Mouse (Mus musculus): Measurements from ENCODE around the gene Spata7. TPM values are rescaled to one million over a fixed set of nuclear protein-coding genes. Genes with fewer than 3 reads are reported as not detected.
"Not testable (repeated sequence)": the region's sequence is repeated elsewhere in the genome, so short reads cannot be mapped to it uniquely, and the experiment has no call there.

The Spata7 gene
- polyA plus RNA-seq, 1 experiment from 2014 or later: 34.4 TPM

DNA sequence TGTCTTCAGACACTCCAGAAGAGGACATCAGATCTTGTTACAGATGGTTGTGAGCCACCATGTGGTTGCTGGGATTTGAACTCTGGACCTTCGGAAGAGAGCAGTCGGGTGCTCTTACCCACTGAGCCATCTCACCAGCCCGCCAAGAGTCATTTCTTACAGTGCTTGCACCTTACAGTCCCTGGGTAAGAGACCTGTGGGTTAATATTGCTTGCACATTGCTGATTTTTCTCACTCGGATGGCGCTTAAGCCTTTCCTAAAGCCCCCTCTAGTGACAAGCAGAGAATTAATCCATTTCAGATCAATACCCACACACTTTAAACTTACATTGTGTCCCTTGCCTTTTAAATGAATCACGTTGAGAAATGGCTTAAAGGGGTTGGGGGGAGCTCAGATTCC, 7.0 kb upstream of the Spata7 start:
- H3K9ac ChIP-seq; H3K4me1 ChIP-seq; H3K36me3 ChIP-seq (replicated peaks); H3K4me3 ChIP-seq; H3K27ac ChIP-seq; H3K9me3 ChIP-seq; H3K27me3 ChIP-seq (replicated peaks); H3K4me2 ChIP-seq: not testable (repeated sequence)
- 31% methylated on average over 6 of the region's 6 CpGs for WGBS
- ATAC-seq (replicated peaks): peak; percentile 83

DNA sequence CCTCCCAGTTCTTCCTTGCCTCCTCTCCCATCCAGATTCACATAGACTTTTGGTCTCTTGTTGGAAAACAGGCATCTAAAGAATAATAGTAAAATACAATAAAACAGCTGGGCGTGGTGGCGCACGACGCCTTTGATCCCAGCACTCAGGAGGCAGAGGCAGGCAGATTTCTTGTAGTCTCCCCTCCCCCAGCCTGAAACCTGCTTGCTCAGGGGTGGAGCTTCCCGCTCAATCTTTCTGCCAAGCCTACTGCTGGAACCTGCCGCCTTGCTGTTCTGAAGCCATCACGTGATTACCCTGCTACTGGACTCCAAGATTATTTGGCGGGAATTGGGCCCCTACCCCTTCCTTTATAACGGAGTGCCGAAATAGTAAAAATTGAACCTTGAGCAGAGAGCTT, 4.7 kb upstream of the Spata7 start:
- not testable (repeated sequence) for H3K9ac ChIP-seq; H3K4me2 ChIP-seq; ATAC-seq (replicated peaks); H3K4me3 ChIP-seq; H3K9me3 ChIP-seq; H3K36me3 ChIP-seq (replicated peaks); H3K4me1 ChIP-seq; H3K27ac ChIP-seq; H3K27me3 ChIP-seq (replicated peaks)
- WGBS: 89% methylated on average over 10 of the region's 10 CpGs

DNA sequence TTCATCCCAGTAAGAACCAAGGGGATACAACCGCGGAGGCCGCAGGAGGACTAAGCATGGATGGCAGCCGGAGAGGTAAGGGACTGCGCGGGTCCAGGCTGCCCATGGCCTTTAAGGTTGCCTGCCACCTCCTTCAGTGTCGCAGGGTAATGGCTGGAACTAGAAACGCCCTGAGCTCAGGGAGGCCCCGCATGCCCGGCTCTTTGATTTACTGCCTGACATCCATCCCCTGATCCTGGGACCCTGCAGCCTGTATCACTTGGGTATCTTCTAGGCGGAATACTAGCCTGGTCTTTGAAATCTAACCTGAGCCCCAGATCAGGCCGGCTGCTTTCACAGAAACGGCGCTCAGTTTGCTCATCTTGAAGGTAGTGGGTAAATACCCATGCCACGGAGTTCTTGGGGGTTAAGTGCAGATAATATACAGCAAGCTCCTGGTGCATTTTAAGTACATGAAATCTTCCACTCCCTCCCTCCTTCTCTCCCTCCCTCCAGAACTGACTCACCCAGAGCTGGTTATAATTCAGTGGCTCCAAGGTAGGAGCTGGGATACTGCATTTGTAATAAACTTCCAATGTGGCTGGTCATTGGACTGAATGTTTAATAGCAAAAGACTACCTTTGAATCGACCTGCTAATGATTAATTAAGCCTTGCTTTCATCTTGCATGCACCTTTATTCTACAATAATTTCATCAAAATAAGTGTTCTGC, 458 bp downstream of the Spata7 start:
- Histone ChIP-seq H3K4me2 (peak overlapping the region; percentile 61), H3K4me3 (peak overlapping the region; percentile 86), H3K36me3 (replicated peaks) (0 out of 2 replicates have a peak, but pooled peaks cover 3% of the 10 kb centered on the region), H3K27ac (peak overlapping the region; percentile 77), H3K27me3 (replicated peaks) (no peaks in the 10 kb centered on the region), H3K9ac (peak overlapping the region; percentile 74), H3K4me1 (peaks cover 8% of the 10 kb centered on the region), H3K9me3 (no peaks in the 10 kb centered on the region)
- peak; percentile 94 for ATAC-seq (replicated peaks)
- WGBS: 1% methylated on average over 16 of the region's 16 CpGs

DNA sequence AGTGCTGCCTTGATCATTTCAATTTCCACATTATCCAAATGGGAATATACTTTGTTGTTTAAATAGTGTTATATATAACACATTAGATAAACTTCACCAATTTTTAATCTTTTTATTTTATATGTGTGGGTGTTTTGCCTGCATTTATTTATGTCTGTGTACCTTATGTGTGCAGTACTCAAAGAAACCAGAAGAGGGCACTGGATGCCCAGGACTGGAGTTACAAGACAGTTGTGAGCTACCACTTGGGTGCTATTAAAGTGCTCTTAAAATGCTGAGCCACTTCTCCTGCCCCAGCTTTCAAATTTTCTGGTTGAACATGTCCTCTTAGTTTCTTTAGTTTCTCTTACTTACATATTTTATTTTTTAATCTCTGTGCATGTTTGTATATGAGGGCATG, 16.9 kb downstream of the Spata7 start:
- Histone ChIP-seq H3K4me2 (no peak overlapping the region), H3K27me3 (replicated peaks) (no peaks in the 10 kb centered on the region), H3K36me3 (replicated peaks) (peaks cover 4% of the 10 kb centered on the region; the same call in 1 of the 2 replicates), H3K4me3 (no peak overlapping the region), H3K9me3 (no peaks in the 10 kb centered on the region), H3K27ac (no peak overlapping the region), H3K9ac (no peak overlapping the region), H3K4me1 (no peaks in the 10 kb centered on the region)
- ATAC-seq (replicated peaks): no peak

DNA sequence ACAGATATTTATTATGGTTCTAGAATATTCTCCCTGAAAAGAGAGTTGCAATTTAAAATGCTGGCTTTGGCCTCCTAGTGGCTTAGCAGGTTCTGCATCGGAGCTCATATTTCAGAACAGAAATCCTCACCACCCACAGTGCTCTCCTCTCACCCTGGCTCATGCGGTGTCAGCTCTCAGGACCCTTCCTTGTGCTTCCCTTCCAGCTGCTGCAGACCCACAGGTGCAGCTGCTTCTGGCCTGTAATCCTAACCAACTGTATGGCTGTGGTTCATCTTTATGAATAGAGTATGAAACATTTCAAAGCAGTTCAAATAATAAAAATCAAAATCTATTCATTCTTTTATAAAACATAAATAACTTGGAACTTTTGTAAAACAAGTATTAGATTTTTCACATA, 28.9 kb downstream of the Spata7 start:
- ATAC-seq (replicated peaks): no peak
- no peak overlapping the region for H3K9ac ChIP-seq
- H3K36me3 ChIP-seq (replicated peaks): peaks cover 16% of the 10 kb centered on the region; the same call in 1 of the 2 replicates
- 79% methylated on average over 2 of the region's 2 CpGs for WGBS
- H3K4me1 ChIP-seq: no peaks in the 10 kb centered on the region
- no peaks in the 10 kb centered on the region; the same call in 1 of the 2 replicates for H3K9me3 ChIP-seq
- no peak overlapping the region for H3K4me3 ChIP-seq
- no peaks in the 10 kb centered on the region for H3K27me3 ChIP-seq (replicated peaks)
- no peak overlapping the region for H3K27ac ChIP-seq
- no peak overlapping the region for H3K4me2 ChIP-seq

DNA sequence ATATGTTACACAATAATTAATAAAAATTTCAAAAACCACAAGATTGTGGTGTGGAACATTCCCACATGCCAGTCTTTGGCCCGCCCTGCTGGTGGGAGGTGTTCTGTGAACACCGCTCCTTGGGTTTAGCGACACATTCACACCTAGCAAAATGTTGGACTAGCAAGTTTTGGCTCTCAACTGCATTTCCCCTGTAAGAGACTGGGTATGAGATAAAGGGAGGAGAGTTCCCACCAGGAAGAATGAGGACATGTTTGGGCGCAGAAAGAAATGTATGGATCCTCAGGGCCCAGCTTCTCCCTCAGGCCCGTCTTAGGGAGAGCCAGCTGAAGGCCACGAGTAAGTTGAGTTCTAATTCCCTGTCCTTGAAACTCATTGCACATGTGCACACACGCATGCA, 34.7 kb downstream of the Spata7 start:
- no peaks in the 10 kb centered on the region for H3K4me1 ChIP-seq
- H3K4me2 ChIP-seq: no peak overlapping the region
- H3K4me3 ChIP-seq: no peak overlapping the region
- no peak for ATAC-seq (replicated peaks)
- no peaks in the 10 kb centered on the region for H3K27me3 ChIP-seq (replicated peaks)
- 94% methylated on average over 7 of the region's 7 CpGs for WGBS
- H3K9me3 ChIP-seq: no peaks in the 10 kb centered on the region
- H3K9ac ChIP-seq: no peak overlapping the region
- no peak overlapping the region for H3K27ac ChIP-seq
- H3K36me3 ChIP-seq (replicated peaks): peaks cover 19% of the 10 kb centered on the region; the same call in 1 of the 2 replicates

DNA sequence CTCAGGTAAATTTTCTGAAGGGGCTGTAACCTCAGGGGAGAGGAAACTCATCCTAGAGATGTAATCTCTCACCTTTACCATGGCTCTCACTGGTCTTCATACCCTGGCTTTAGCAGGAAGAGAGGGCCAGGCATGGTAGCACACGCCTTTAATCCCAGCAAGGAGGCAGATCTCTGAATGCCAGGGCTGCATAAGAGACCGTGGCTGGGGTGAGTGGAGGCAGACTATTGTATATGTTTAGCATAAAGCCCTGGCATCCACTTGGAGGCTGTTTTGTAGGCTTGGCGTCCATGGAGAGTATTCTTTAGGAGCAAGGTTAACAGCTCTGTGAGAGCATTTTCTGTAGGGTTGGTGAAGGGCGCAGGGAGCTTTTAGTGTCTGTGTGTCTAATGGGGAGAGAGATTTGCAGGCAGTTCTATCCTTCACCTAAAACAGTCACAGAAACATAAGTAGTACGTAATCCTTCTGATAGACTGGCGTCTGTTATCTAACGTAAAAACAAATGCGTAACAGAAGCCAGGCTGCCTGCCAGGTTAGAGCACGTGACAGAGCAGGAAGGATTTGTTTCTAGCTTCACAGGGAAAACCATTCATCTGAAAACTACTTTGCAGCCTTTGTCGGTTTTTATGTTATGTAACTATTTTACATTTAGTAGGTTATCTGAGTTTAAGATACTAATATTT, 40.3 kb downstream of the Spata7 start:
- H3K36me3 ChIP-seq (replicated peaks): peaks cover 7% of the 10 kb centered on the region; the same call in 1 of the 2 replicates
- no peak overlapping the region for H3K4me3 ChIP-seq
- no peaks in the 10 kb centered on the region for H3K27me3 ChIP-seq (replicated peaks)
- no peaks in the 10 kb centered on the region for H3K9me3 ChIP-seq
- H3K9ac ChIP-seq: no peak overlapping the region
- H3K27ac ChIP-seq: 0 out of 2 replicates have a peak overlapping the region, but pooled peaks have one; percentile 15
- H3K4me2 ChIP-seq: no peak overlapping the region
- ATAC-seq (replicated peaks): no peak
- no peaks in the 10 kb centered on the region for H3K4me1 ChIP-seq
- 69% methylated on average over 10 of the region's 10 CpGs for WGBS

DNA sequence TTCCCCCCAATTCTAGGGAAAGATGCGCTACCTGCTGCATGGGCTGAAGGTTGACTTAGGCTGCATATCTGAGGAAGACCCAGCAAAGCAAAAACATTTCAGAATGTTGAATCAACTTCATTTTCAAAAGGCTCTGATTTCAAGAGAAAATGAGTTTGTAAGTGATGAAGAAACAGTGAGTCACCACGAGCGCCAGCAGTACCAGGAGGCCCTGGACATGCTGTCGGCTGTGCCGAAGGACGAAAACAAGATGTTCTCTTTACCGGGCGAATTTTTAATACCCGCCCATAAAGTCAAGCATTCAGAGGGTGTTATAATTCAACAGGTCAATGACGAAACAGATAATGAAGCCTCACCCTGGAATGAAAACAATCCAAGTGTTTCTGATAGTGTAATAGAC, 41.1 kb downstream of the Spata7 start:
- ATAC-seq (replicated peaks): no peak
- Histone ChIP-seq H3K4me3 (no peak overlapping the region), H3K4me1 (no peaks in the 10 kb centered on the region), H3K4me2 (no peak overlapping the region), H3K36me3 (replicated peaks) (peaks cover 7% of the 10 kb centered on the region; the same call in 1 of the 2 replicates), H3K9me3 (no peaks in the 10 kb centered on the region), H3K27me3 (replicated peaks) (no peaks in the 10 kb centered on the region), H3K27ac (no peak overlapping the region), H3K9ac (no peak overlapping the region)
- 95% methylated on average over 10 of the region's 10 CpGs for WGBS

DNA sequence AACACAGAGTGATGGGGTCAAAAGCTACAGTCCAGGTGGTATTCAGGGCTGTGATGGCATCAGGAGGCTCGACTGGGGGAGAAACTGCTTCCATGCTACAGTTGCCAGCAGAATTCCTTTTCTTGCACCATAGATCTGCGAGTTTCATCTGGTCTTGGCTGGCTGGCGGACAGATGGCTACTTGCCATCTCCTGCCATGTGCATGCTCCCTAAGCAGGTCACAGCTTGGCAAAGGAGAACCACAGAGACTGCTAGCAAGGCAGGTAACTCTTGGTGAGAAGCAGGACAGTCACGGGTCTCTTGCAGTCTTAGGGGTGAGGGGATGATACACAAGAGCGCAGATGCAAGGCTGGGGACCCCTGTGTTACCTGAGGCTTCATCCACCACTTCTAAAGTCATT, 41.9 kb downstream of the Spata7 start:
- H3K36me3 ChIP-seq (replicated peaks): peaks cover 7% of the 10 kb centered on the region; the same call in 1 of the 2 replicates
- no peaks in the 10 kb centered on the region for H3K4me1 ChIP-seq
- no peaks in the 10 kb centered on the region for H3K27me3 ChIP-seq (replicated peaks)
- H3K9ac ChIP-seq: no peak overlapping the region
- no peaks in the 10 kb centered on the region for H3K9me3 ChIP-seq
- 84% methylated on average over 5 of the region's 5 CpGs for WGBS
- H3K27ac ChIP-seq: no peak overlapping the region
- ATAC-seq (replicated peaks): no peak
- H3K4me3 ChIP-seq: no peak overlapping the region
- no peak overlapping the region for H3K4me2 ChIP-seq

DNA sequence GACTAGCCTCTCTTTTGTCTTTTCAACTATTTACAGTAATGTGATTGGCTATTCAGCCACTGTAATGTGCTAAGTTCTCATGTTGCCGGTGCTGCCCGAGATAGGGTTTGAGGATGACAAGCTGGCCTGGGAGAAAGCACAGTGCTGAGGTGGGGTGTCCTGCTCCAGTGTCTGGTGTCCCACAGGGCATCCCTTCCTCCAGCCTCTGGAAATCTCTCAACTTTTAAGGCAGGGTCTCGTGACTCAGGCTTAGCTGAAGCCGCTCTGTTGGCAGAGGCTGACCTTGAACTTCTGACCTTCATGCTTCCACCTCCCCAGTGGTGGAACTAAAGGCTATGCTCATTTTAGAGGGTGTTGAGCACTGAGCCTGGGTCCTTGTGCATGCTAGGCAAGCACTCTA, 42.5 kb downstream of the Spata7 start:
- Histone ChIP-seq H3K27ac (no peak overlapping the region), H3K9ac (no peak overlapping the region), H3K27me3 (replicated peaks) (no peaks in the 10 kb centered on the region), H3K4me2 (no peak overlapping the region), H3K36me3 (replicated peaks) (0 out of 2 replicates have a peak, but pooled peaks cover 7% of the 10 kb centered on the region), H3K9me3 (no peaks in the 10 kb centered on the region), H3K4me1 (no peaks in the 10 kb centered on the region), H3K4me3 (no peak overlapping the region)
- ATAC-seq (replicated peaks): no peak
- WGBS: 91% methylated on average over 4 of the region's 4 CpGs

DNA sequence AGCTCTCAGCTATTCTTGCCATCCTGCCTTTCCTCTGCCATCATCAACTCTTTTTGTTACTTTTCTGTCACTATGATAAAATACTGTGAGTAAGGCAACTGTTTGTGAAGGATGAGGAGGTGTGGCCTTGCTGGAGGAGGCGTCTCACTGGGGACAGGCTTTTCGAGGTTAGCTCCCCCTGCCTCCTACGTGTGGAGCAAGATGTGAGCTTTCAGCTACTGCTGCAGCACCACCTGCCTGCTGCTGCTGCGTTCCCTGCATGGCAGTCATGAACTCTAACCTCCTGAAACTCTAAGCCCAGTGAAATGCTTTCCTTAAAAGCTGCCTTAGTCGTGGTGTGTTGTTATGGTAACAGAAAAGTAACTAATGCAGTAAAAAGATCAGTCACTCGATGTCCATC, 45.9 kb downstream of the Spata7 start:
- H3K9me3 ChIP-seq: no peaks in the 10 kb centered on the region
- no peak overlapping the region for H3K4me2 ChIP-seq
- no peaks in the 10 kb centered on the region for H3K27me3 ChIP-seq (replicated peaks)
- H3K36me3 ChIP-seq (replicated peaks): 0 out of 2 replicates have a peak, but pooled peaks cover 6% of the 10 kb centered on the region
- no peak overlapping the region for H3K27ac ChIP-seq
- no peak overlapping the region for H3K4me3 ChIP-seq
- WGBS: 61% methylated on average over 6 of the region's 6 CpGs
- no peak overlapping the region for H3K9ac ChIP-seq
- ATAC-seq (replicated peaks): no peak
- H3K4me1 ChIP-seq: no peaks in the 10 kb centered on the region

DNA sequence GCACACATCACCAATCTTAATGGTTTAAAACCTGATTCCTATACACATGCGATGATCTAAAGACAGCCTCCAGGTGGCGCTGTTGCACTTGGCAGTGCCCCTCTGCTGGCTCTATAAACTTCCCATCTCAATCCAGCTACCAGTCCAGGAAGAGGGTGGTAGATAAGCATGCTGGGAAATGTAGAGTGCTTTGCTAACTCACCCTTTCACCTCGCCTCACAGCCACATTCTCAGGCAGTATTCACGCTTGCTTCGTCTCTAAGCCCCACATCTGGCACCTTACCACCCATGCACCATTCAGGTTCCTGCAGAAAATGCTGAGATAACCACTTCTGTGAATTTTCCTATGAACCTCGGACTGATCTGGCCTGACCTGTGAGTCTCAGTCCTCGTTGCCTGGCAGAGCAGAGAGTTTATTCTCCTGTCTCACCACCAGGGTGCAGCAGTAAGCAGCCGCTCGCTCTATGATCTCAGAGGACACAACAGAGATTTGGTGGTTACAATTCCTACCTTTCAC, 46.7 kb downstream of the Spata7 start:
- no peaks in the 10 kb centered on the region for H3K36me3 ChIP-seq (replicated peaks)
- H3K27me3 ChIP-seq (replicated peaks): no peaks in the 10 kb centered on the region
- H3K9me3 ChIP-seq: no peaks in the 10 kb centered on the region
- peak overlapping the region; percentile 17; the same call in 1 of the 2 replicates for H3K4me3 ChIP-seq
- peak; percentile 75 for ATAC-seq (replicated peaks)
- WGBS: 11% methylated on average over 9 of the region's 9 CpGs
- H3K4me1 ChIP-seq: no peaks in the 10 kb centered on the region
- no peak overlapping the region for H3K9ac ChIP-seq
- peak overlapping the region; percentile 58; the same call in 1 of the 2 replicates for H3K27ac ChIP-seq
- H3K4me2 ChIP-seq: peak overlapping the region; percentile 40
